Mouse (Mus musculus): ENCODE results near the gene A830018L16Rik. TPM values are rescaled to one million over a fixed set of nuclear protein-coding genes. Genes with fewer than 3 reads are reported as not detected.
A peak's percentile ranks its signal among the peaks of the same experiment; 100 is the strongest.

Gene A830018L16Rik
- total RNA-seq, 2 experiments from 2014 or later, result not detected

DNA sequence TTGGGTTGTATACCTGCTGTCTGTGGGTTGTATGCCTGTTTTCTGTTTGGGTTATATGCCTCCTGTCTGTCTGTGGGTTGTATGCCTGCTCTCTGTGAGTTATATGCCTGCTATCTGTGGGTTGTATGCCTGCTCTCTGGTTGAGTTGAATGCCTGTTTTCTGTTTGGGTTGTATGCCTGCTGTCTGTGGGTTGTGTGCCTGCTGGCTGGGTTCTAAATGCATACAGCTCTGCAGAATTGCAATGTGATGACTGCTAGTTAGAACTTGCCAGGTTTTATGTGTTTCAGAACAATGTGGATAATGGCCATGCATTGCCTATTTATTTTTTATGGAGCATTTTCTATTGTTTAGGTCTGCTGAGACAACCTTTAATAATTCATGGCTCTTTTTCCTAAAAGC is 236.2 kb downstream of the A830018L16Rik start:
- ATAC-seq (replicated peaks; ENCODE audit: poor library complexity), result no peak

GRCm38 (mm10) chr1:11652773-11653172 is 238.9 kb downstream of the A830018L16Rik start:
- no peak for ATAC-seq (replicated peaks; ENCODE audit: poor library complexity)

DNA sequence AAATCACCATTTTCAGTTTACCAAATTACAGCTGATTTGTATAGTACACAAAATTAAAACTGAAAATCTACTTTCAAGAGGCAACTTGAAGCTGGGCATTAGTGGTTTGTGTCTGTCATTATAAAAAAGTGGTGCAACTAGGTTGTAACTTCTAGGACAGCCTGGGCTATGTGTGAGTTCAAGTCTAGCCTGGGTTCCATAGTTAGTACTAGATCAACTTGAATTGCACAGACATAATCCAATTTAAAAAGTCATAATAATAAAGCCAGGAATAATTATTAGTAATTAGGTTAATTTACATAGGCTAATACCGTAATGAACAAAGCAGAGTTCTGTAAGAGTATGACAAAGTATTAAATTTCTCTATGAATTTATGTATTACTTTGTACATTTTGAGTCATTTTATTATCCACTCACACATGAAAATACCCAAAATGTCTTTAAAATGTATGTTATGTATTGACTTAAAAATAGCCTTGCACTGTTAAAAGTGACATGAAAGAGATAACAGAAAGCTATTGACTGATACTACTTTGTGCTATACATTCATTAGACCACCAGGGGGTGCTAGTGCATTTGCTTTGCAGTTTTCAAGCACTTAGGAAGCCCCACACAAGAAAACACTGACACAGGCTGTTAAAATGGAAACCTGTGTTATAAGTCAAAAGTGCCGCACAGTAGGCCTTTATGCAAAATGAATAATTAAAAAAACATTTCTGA is 243.6 kb downstream of the A830018L16Rik start:
- ATAC-seq (replicated peaks; ENCODE audit: poor library complexity), result peak; percentile 81

- ATAC-seq (replicated peaks; ENCODE audit: poor library complexity), result no peak
These were observed 244.2 kb downstream of the A830018L16Rik start for GRCm38 (mm10) chr1:11658061-11658625.

DNA sequence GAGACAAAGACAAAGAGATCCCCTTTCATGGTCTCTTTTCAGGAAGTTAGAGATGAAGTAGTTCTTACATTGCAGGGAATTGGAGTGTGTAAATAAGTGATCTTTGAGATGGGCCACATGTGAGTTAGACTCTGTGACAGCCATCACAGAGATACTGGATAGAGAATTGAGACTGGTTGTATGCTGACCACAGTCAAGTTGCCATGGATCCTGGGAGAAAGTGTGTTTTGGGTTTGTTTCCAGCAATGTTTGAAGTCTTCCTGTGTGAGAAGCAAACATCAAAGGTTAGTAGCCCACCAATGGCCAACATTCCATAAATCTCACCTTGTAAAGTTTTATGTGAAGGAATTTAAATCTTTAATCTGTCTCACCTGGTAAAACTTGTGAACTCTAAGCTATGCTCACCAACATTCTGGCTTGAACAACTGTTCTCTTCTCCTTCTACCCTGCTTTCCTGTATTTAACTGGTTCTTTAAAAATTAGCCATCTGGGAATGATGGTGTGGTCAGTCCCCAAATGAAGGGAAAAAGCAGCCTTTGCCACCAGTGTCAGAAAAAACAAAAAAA is 330.9 kb downstream of the A830018L16Rik start:
- ATAC-seq (replicated peaks; ENCODE audit: poor library complexity), result no peak

DNA sequence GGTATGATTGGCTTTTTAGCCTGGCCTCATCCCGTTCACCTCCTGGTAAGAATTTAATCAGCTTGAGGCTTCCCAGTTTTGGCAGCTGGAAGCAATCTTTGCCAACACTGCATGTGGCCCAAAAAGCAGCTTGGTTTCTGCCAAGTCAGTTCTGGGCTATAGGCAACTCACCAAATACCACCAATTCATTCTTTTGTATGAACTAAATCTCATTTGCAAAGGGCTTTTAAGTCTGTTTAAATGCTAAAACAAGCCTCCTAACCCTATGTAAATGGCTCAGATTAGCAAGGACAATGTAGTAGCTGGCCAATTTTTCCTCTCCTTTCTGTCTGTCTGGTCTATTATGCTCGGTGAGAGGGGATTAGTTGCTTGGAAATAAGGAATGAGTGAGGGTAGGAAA is 334.5 kb downstream of the A830018L16Rik start:
- no peak for ATAC-seq (replicated peaks; ENCODE audit: poor library complexity)

DNA sequence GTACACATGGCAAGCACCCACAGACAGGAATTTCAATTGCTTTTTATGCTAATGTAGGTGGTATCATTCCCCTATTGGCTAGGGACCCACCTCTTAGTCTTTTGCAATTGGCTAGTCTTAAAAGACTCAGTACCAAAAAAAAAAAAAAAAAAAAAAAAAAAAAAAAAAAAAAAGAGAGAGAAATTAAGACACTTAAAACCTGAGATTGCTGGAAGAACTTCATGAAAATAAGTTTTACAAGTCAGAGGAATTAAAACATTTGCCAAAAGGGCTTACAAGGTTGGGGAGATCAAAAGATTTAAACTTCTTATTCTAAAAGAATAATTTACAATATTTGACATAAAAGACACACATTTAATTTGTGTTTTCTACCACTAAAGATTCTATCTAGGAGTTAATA is 336.2 kb downstream of the A830018L16Rik start:
- no peak for ATAC-seq (replicated peaks; ENCODE audit: poor library complexity)

- ATAC-seq (replicated peaks; ENCODE audit: poor library complexity), result no peak
These were observed 336.7 kb downstream of the A830018L16Rik start for GRCm38 (mm10) chr1:11750607-11751006.

GRCm38 (mm10) chr1:11751996-11752395 is 338.1 kb downstream of the A830018L16Rik start:
- ATAC-seq (replicated peaks; ENCODE audit: poor library complexity), result no peak

DNA sequence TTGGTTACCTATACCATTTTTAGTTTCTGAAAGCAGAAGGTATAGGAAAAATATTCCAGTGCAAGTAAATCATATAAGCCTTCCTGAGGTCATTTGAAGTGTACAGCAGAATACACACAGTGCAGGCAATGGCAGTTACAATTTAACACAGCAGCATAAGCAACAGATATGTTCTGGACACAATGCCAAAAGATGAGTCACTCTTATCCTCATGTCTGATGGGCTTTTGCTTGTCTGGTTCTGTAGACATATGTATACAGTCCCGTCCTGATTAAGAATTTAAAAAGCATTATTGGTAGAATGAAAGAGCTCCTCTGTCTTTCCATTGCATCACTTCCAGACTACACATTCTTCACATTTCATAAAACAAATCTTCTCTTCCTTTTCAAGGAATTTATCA is 374.4 kb downstream of the A830018L16Rik start:
- ATAC-seq (replicated peaks; ENCODE audit: poor library complexity), result no peak

DNA sequence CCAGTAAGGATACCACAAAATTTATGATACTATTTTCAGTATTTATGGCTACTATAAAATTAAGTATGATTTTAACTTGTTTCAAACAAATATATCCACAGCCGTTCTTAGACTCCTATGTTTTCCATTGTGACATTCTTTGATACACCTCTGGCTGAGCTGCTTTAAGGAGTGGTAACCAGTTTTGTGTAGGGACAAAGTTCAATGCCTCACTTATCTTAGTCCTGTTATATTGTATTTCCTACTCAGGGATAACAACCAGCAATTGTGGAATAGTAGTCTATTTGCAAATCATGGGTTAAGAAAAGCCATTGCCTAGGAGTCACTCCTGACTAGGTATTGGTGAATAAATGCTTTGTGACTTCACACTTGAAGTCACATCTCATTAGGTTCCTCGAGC is 378.9 kb downstream of the A830018L16Rik start:
- no peak for ATAC-seq (replicated peaks; ENCODE audit: poor library complexity)

- no peak for ATAC-seq (replicated peaks; ENCODE audit: poor library complexity)
These were observed 381.8 kb downstream of the A830018L16Rik start for GRCm38 (mm10) chr1:11795666-11796065.

DNA sequence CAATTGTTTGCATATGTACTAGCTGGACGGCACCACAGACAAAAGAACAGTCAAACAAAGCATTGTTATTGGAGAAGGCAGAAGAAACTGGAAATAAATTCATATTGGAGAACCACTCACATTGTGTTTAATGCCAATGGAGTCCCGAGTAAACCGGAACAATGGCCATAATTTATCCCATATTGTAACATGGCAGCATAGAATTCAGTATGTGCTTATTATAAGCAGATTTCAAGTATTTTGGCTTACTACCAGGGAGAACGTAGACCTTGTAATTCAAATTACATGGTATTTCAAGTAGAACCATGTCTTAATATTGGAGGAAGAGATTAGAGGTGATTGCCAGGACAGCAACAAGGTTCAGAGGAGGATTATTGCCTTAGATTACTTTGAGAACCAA is 458.9 kb downstream of the A830018L16Rik start:
- no peak for ATAC-seq (replicated peaks; ENCODE audit: poor library complexity)

DNA sequence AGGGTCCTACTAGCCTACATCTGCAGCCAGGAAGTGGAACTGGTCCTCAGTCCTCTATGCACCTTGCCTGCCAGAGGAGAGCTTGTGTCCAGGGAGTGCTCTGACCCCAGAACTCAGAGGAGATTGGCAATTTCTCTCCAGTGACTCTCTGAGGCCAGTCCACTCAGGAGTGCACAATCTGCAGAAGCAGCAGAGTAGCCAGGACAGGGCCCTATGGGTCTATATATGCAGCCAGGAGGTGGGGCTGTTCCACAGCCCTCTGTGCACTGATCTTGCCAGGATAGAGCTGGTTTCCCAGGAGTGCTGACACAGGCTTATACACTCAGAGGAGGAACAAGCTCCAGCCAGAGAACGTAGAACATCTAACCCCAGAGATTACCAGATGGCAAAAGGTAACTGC is 459.7 kb downstream of the A830018L16Rik start:
- no peak for ATAC-seq (replicated peaks; ENCODE audit: poor library complexity)

GRCm38 (mm10) chr1:11881706-11882105 is 467.8 kb downstream of the A830018L16Rik start:
- no peak for ATAC-seq (replicated peaks; ENCODE audit: poor library complexity)

- no peak for ATAC-seq (replicated peaks; ENCODE audit: poor library complexity)
These were observed 481.8 kb downstream of the A830018L16Rik start for GRCm38 (mm10) chr1:11895715-11896114.

GRCm38 (mm10) chr1:11915873-11916272 is 502.0 kb downstream of the A830018L16Rik start:
- ATAC-seq (replicated peaks; ENCODE audit: poor library complexity), result no peak

- ATAC-seq (replicated peaks; ENCODE audit: poor library complexity), result no peak
These were observed 523.1 kb downstream of the A830018L16Rik start for GRCm38 (mm10) chr1:11936984-11937383.

DNA sequence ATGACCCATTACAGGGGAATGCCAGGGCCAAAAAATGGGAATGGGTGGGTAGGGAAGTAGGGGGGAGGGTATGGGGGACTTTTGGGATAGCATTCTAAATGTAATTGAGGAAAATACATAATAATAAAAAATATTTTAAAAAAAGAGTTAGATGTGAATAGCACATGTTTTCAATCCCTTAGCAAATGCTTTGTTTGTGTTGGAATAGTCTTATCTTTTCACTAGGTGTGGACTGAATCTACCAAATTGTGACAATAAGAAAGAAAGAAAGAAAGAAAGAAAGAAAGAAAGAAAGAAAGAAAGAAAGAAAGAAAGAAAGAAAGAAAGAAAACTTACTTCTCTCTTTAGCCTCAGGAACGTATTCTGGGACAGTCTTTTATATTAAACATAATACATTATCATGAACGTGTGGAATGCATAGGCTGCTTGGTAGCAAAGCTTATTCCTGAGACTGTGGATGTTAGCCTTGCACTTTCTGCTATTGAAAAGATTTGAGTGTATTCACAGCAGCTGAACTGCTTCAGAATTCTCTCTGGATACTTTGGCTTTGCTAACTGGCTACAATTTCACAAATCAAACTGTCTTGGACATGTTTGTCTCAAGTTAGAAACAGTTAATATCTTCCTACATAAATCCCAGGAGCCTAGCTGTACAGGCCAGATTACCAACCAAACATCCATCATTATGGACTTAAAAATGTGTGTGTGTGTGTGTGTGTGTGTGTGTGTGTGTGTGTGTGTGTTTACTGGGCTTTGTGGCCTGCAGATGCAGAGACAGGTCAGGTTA is 545.7 kb downstream of the A830018L16Rik start:
- ATAC-seq (replicated peaks; ENCODE audit: poor library complexity), result no peak

GRCm38 (mm10) chr1:11982590-11983136 is 568.8 kb downstream of the A830018L16Rik start:
- ATAC-seq (replicated peaks; ENCODE audit: poor library complexity), result no peak

- ATAC-seq (replicated peaks; ENCODE audit: poor library complexity), result no peak
These were observed 576.1 kb downstream of the A830018L16Rik start for GRCm38 (mm10) chr1:11990011-11990410.
